Mouse (Mus musculus): Measurements from ENCODE around the gene Zbtb12.
"Not testable (repeated sequence)": the region's sequence is repeated elsewhere in the genome, so short reads cannot be mapped to it uniquely, and the experiment has no call there.

Zbtb12 gene

DNA sequence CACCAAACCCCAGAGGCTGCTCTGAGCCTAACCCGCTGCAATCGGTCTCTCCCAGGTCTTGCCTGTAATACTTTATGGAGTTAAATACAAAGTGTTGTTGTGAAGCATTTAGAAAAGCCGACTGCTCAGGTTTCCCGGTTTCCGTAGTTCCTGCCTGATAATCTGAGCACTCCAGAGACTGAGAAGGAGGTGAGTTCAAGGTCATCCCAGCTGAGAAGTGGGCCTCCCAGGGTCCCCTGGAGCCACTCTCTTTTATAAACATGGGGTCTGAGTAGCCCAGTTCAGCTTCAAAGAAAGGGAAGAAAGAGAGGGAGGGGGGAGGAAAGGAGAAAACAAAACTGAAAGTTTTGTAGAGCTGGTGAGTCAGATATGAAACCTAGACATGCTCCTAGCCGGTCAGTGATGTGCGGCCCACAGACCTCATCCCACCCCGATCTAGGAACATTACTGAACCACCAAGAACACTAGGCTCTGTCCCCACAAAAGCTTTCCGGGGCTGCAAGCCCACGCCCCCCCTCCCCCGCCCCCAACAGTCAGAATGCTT lies at the start of gene Zbtb12:
Gene Zbtb12 (plus strand): TSS at position 148 of the 544 bp plus-strand sequence.
- no peak for DNase-seq (ENCODE audit: low spot score)

DNA sequence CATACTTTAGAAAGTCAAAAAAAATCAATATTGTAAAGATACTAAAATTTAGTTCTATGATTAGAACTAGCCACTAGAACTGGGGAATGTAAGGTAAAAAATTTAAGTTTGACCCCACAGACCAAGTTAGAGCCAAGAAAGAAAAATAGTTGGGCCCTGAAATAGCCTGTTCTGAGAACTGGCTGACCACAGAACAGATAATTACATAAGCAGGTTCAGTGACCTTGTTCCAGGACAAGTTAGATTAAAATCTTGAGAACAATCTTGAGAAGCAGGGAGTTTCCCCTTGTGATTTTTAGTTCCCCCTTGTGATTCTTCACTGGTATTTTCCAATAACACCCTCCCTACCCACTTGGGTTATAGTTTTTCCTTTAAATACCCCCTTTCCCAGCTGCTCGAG lies 48.5 kb upstream of the Zbtb12 start:
- not testable (repeated sequence) for DNase-seq (ENCODE audit: low spot score)

DNA sequence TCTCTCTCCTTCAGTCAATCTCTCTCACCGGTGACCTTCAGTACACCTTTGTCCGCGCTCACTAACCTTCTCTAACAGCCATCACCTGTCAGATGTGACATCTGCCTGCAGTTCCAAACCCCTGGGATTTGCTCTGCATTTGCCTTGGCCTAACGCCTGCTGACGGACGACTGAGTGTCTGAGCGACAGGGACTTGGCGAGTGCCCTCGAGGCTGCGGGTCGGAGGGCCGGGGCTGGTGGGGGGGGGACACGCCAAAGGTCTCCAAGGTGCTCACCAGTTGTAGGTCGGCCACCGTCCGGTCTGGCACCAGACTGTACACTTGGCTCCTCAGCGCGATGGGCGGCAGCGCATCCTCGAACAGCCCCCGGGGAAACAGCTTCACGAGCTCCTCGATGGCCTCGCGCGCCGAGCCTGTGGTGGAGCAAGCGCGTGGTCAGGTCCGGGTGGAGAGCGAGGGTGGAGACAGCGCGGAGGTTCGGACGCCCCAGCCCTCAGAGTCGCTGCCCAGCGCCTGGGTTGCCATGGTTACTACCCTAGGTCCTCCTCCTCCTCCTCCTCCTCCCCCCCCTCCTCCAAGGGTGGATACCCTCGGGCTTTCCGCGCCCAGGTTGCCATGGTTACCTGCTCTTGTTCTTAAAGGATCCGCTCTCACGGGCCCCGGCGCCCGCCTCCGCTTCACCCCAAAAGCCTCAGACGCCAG lies 43.0 kb upstream of the Zbtb12 start:
- peak; percentile 85 for DNase-seq (ENCODE audit: low spot score)

DNA sequence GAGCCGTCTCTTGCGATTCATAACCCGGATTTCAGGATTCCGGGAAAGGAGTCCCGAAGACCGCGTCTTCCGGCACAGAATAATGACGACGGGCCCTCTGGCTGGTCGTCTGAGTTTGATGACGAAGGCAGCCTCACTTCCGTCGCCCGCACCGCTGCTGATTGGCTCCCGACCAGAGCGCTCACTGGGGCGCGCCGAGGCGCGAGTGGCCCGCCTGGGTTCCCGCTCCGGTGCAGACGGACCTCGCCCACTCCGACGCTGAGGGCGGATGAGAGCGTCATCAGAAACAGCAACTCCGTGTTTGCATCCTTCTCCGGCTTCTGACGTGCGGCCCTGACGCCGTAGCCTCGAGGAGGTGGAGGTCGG lies 42.4 kb upstream of the Zbtb12 start, which contains the start of the genes Stk19 and Dxo:
Gene Stk19 (minus strand): TSS at position 90 of the 366 bp plus-strand sequence.
Gene Dxo (plus strand): TSS at position 164 of the 366 bp plus-strand sequence.
- peak; percentile 98 for DNase-seq (ENCODE audit: low spot score)

DNA sequence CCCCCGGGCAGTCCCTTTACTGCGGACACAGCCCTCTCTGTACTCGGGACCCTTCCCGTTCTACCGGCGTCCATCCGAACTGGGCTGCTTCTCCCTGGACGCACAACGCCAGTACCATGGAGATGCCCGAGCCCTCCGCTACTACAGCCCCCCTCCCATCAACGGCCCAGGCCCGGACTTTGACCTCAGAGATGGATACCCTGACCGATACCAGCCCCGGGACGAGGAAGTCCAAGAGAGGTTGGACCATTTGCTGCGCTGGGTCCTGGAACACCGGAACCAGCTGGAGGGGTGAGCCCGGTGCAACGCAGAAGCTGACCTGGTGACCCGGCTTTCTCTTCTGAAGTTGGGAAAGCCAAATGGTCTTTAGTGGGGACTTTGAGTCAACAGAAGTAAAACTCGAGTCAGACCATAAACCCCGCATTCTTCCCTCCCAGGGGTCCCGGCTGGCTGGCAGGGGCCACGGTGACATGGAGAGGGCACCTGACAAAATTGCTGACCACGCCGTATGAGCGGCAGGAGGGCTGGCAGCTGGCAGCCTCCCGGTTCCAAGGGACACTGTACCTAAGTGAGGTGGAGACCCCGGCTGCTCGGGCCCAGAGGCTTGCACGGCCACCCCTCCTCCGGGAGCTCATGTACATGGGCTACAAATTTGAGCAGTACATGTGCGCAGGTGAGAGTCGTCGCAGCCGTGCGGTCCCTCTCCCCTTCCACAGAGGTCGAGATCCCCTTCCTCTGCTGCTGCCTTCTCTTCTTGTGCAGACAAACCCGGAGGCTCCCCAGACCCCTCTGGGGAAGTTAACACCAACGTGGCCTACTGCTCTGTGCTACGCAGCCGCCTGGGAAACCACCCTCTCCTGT lies 41.6 kb upstream of the Zbtb12 start:
- DNase-seq (ENCODE audit: low spot score) = no peak

DNA sequence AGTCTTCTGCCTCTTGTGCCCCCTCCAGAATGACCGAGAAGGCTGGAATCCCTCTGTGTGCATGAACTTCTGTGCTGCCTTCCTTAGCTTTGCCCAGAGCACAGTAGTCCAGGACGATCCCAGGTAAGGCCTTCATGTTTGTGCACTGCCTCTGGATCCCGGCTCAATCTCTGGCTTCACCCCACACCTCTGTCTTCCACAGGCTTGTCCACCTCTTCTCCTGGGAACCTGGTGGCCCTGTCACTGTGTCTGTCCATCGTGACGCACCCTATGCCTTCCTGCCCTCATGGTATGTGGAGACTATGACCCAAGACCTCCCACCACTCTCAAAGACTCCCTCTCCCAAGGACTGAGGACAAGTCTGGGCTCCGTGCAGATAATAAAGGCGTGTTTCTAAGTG lies 40.5 kb upstream of the Zbtb12 start:
- no peak for DNase-seq (ENCODE audit: low spot score)

DNA sequence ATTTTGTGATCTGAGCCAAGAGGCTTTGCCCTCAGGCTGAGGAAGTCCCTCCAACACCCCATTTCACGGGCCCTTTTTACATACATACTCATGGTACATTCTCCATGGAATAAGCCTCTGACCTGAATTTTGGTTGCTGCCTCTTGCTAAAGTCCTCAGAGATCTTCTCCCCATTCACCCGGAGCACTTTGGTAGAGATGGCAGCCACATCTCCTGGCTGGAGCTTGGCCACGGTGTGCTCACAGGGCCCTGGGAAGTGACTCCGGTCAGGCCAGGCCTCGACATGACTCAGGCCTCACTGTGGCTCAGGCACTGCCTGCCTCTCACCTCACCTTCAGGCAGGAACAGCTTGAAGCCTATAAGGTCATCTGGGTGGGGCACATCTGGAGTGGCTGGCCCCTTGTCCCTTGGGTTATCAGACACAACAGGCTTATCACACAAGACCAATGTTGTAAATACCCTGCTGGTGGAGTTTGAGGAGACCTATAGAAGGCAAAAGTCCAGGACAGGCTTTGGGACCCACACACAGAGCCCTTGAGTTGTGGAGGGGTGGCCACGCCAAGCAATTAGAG lies 38.5 kb upstream of the Zbtb12 start:
- no peak for DNase-seq (ENCODE audit: low spot score)

DNA sequence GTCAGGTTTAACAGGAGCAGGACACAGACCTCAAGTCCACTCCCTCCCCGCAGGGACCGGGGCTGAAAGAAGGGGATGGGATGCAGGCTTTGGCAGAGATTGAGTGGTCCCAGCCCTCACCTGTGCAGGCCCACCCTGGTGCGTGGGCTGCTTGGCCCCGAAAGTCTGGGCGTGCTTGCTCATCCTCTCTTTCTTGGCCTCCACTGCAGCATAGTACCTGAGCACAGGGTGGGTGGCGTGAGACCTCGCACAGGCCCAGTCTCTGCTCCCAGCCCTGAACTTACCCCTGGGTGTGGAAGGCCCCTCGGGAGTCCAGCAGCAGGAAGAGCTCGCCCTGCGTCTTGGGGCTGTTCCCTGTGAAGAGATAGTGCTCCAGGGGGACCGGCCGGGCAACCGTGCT lies 34.4 kb upstream of the Zbtb12 start:
- no peak for DNase-seq (ENCODE audit: low spot score)

DNA sequence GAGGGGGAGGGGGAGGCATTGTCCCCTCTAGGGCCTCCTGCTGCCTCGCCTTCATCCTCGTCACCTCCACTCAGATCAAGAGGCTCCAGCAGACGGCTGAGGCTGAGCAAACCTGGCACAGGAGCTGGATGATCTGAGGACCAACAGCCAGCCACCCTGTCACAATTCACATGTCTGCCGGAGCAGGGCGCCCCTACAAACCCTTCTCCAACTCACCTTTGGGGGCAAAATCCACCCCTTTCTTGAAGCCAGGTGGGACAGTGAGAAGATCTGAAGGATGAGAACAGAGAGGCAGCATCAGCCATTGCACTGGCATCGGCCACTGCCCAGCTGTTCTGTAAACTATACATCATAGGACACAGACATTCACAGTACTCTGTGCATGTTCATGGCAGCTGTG lies 32.1 kb upstream of the Zbtb12 start:
- DNase-seq (ENCODE audit: low spot score) = no peak

DNA sequence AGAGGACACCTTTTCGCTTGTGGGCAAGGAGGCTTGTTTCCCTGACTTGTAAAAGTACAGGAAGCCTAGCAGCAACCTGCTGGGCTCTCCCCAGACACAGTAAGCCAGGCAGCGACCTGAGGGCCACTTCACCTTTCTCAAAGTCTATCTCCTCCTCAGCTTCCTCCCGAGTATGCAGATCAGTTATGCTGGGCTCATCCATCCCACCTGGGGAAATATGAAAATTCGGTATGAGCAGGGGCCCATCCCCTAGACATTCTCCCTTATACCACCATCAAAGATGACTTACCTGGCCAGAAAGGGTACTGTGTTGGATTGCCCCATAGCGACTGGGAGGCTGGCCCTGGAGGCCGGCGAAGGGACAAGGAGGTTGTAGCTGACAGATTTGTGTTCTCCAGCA lies 31.7 kb upstream of the Zbtb12 start:
- DNase-seq (ENCODE audit: low spot score) = no peak

DNA sequence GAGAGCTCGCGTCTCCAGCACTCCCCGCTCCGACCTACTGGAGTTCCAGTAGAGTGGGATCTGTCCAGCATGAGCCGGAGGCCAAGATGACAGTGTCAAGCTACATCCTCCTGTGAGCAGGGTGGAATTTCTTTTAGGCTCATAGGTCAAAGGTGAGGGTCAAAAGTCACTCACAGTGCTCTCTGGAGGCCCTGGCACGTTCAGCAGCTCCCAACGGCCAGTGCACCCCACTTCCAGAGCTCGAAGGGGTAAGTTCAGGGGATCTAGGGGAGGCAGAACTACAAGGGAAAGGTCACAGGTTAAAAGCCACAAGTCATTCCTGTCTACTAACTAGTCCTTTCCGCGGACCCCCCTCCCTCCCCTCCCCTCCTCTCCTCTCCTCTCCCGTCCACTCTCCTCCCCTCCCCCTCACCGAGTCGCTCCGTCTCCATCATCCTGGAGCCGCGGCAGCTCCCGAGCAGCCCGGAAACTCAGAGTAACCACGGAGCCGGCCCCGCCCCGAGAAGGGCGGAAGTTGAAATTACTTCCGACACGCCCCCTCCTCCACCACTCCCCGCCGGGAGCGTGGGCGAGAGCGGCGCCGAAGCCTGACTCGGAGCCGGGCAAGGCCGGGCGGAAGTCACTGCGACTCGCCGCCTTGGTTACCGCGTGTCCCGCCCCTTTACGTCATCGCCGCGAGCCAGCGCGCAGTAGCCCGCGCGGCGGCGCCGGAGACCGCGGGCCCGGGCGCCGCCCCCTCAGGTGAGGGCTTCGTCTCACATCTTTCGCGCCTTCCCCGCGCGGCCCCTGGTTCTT lies 29.4 kb upstream of the Zbtb12 start, which contains the start of the genes Skiv2l and Nelfe:
Gene Skiv2l (minus strand): TSS at position 489 of the 795 bp plus-strand sequence.
Gene Nelfe (plus strand): TSS at position 670 of the 795 bp plus-strand sequence.
- DNase-seq (ENCODE audit: low spot score) = peak; percentile 98

DNA sequence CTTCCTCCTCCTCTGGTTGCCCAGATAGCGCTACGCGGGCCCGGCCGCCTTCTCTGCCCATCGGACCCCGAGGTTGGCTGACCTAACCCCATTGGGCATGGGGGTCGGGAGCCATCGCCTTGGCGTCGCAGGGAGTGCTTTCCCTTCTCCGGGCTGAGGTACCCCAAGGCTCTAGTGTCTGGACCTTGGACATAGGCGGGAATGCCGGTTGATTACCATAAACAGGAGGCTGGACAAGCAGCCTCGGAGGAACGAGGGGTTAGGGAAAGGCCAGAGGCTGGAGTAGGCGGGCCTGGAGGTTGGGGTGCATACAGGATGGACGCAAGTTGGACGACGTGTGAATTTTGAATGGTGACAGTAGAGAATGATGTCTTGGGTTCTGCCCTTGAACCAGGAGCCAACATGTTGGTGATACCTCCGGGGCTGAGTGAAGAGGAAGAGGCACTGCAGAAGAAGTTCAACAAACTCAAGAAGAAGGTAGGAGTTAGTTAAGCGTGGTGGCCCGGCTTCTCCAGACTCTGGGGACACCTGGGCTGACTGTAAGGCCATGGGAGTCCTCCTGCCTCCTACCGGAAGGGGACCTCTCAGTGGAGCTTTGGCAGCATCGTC lies 28.7 kb upstream of the Zbtb12 start:
- no peak for DNase-seq (ENCODE audit: low spot score)

DNA sequence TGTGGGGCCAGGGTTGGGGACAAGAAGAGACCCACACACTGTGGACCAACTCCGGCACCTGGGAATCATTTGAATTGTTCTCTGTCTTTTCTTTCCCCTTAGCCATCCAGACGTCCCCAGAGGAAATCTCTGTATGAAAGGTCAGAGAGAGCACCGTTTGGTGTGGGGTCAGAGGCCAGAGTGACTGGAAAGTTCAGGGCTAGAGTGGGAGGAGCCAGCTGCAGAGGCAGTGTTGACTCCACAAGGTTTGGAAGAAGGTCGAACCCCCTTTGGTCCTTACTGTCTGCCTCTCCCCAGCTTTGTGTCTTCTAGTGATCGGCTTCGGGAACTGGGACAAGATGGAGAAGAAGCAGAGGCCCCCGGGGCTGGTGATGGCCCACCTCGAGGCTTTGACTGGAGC lies 25.8 kb upstream of the Zbtb12 start:
- DNase-seq (ENCODE audit: low spot score) = no peak

DNA sequence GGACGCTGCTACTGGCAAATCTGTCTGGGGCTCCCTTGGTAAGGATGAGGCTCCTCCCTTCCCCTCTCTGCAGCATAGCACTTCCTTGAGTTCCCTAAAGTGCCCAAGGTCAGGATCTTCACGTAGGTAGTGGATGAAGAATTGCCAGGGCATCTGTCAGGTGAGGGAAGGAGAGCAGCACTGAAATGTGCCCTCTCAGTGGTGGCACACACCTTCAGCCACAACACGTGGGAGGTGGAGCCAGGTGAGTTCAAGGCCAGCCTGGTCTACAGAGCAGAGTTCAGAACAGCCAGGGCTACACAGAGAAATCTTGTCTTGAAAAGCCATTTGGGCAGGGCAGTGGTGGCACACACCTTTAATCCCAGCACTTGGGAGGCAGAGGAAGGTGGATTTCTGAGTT lies 24.5 kb upstream of the Zbtb12 start:
- no peak for DNase-seq (ENCODE audit: low spot score)

DNA sequence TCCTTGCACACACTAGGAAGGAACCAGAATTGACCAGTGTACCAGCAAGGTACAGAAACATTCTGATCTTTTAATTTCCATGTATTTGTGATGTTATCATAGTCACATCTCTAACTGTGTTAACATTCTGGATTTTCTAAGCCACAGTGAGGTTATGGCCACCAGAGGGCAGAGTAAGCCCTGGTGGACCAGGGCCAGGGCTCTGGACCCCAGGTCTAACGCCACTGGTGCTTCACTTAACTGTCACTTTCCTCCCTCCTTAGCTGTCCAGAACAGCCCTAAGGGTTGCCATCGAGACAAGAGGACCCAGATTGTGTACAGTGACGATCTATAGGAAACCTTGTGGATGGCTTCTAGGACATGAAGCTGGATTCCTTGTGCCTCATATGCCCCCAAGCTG lies 23.5 kb upstream of the Zbtb12 start:
- peak; percentile 74 for DNase-seq (ENCODE audit: low spot score)

DNA sequence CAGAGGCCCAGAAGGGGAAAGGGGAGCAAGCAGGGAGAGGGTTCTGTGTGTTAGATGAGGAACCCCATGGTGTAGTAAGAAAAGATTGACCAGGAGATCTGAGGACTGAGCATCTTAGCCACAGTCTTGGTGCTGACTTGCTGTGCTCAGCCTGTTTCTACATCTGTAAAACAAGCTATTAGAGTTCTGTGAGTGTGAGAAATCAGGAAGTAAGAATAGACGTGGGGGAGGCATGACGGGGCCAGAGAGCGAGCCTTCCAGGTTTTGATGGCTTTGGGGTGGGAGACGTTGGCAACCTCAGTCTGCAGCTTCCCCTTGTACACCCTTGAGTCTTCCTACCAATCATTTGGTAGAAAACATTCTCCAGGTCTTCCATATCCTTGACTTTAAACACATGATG lies 20.6 kb upstream of the Zbtb12 start:
- DNase-seq (ENCODE audit: low spot score) = no peak

DNA sequence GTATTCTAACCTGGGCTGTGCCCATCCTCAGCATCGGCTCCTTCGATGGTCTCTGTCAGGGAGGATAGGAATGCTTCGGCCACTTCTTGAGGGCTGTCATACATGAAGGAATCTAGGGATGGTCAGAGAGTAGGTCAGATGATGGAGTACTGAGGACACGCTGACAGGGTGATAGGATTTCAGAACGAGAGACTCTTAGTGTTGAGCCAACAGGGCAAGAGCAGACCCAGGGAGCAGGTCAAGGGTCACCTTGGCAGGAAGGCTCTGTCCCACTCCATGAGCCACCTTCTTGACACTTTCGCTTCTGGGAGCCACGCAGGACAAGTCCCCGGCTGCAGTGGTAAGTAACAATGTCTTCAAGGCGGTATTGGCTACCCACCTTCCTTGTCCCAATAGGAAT lies 18.8 kb upstream of the Zbtb12 start:
- DNase-seq (ENCODE audit: low spot score) = no peak

DNA sequence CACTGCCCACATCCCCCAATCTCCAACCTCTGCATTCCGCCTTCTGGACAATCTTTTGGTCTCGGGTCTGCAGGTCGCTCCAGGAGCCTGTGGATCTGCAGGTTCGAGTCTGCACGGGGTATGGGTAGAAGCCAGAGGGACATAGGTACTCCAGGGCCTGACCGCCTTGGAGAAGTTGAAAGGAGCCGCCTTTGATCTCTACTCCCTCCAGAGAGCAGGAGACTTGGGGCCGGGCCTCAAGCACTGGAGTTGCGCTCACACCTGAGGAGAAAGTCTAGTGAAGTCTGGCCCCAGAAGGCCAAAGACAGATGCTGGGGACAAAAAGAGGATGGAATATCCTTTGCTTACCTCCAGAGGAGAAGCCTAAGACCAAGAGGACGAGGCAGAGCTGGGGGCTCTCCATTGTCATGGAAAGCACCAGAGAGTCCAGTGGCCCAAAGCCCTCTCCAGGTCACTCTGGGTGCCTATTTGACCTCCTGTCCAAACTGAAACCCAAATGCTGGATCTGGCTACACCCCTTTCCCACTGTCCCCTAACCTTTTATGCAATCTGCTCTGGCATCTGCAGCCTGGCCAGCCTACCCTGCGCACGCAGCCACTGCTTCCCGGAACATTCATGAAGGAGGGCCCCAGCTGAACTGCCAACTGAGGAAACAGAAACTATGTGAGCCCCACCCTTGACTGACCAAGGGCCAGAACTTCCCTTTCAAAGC lies 17.4 kb upstream of the Zbtb12 start:
- no peak for DNase-seq (ENCODE audit: low spot score)

DNA sequence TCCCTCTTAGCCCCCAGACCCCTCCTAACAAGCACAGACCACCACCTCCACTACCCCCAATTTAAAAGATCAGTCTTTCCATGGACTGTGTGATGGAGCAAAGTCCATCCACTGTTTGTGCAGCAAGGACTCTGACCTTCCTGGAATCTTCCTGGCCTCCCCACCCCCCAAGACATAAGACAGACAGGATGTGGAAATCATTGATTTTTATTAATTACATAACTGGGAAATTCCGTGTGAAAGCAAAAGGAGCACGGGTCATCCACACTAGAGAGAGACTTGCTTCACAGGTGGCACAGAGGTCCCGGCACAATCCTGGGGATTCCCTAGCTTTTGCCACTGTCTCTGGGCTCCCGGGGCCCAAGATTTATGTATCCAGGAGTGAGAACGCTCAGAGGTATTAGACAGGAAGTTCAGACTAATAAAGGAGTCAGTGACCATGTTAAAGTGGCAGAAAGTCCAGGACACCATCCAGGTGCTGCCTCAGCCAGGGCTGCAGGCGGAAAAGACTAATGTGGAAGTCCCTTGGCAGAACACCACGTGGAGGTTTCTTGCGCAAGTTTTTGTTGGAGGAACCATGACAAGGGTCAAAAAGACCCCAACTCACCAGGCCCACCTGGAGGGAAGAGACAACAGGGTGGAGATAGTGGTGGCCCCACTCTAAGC lies 16.7 kb upstream of the Zbtb12 start, which contains the start of gene Cfb:
Gene Cfb (minus strand): TSS at position 103 of the 666 bp plus-strand sequence.
- no peak for DNase-seq (ENCODE audit: low spot score)

DNA sequence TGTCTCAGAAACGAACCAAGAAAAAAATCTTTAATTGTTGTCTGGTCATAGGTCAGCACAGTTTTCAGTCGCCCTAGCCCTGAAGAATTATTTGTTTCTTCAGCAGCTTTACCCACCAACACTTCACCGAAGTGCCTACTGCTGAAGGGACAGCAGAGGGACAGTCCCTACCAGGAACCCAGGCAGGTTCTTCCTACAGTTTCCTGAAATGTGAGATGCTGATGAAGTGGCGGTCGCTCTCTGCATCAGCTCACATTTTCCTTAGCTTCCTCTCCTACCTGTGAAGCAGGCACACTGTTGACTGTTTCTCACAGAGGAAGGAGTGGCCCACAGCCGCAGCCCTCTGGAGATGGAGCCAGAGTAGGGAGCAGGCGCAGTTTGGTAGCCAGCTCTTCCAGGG lies 13.3 kb upstream of the Zbtb12 start:
- DNase-seq (ENCODE audit: low spot score) = no peak
